Mouse (Mus musculus) thymus, adult 2 months (tissue): Measurements from ENCODE around the gene Palm.

Source experiments
- CTCF ChIP-seq: fragments of 200-500 bp; IDR thresholded peaks from 2 replicates; pipeline ENCODE4 v1.5.1; 2012; ENCODE audit warnings: mild to moderate bottlenecking, control low read depth, low read length, moderate library complexity, borderline replicate concordance; ENCODE audit not compliant: control insufficient read depth, poor library complexity, insufficient read depth; ENCODE audit errors: extremely low read depth
- POLR2A ChIP-seq: fragments of 200-500 bp; IDR thresholded peaks from 2 replicates; pipeline ENCODE4 v1.6.1; 2012; ENCODE audit warnings: mild to moderate bottlenecking, low read length, control low read depth, moderate library complexity; ENCODE audit not compliant: control insufficient read depth, poor library complexity, insufficient read depth; ENCODE audit errors: extremely low read depth

GRCm38 (mm10) chr10:79862925-79863324 lies 69.6 kb downstream of the Palm start:
- TF ChIP-seq CTCF: no peak
- TF ChIP-seq POLR2A: no peak
